Mouse (Mus musculus) heart, embryonic 11.5 days (tissue): ENCODE data around the gene Pdcd10. TPM values are rescaled to one million over a fixed set of nuclear protein-coding genes. Genes with fewer than 3 reads are reported as not detected.

Source experiments
- ATAC-seq: fragments of 200-750 bp; cut with Nextera tagmentation; replicated peaks from 2 replicates; pipeline ENCODE4 v1.8.0; 2017; ENCODE audit warnings: moderate library complexity; ENCODE audit not compliant: insufficient number of reproducible peaks, low FRiP score, low TSS enrichment
- H3K27ac ChIP-seq: fragments of 300-500 bp; sonication (generic); 2 replicates; pipeline ENCODE4 v1.5.1; 2014; ENCODE audit warnings: mild to moderate bottlenecking, low read depth, low read length
- H3K27me3 ChIP-seq: fragments of 300-500 bp; sonication (generic); 2 replicates; pipeline ENCODE4 v1.6.1; 2014; ENCODE audit warnings: mild to moderate bottlenecking, low read length, mixed read lengths; ENCODE audit not compliant: control insufficient read depth, insufficient read depth
- H3K36me3 ChIP-seq: fragments of 300-500 bp; sonication (generic); 2 replicates; pipeline ENCODE4 v1.6.1; 2014; ENCODE audit warnings: mild to moderate bottlenecking, low read length, moderate library complexity, mixed read lengths; ENCODE audit not compliant: control insufficient read depth, insufficient read depth
- H3K4me1 ChIP-seq: fragments of 300-500 bp; sonication (generic); 2 replicates; pipeline ENCODE4 v1.6.1; 2014; ENCODE audit warnings: low read length; ENCODE audit not compliant: control insufficient read depth, insufficient read depth
- H3K4me2 ChIP-seq: fragments of 300-500 bp; sonication (generic); 2 replicates; pipeline ENCODE4 v1.6.1; 2014; ENCODE audit warnings: mild to moderate bottlenecking, moderate library complexity
- H3K4me3 ChIP-seq: fragments of 300-500 bp; sonication (generic); 2 replicates; pipeline ENCODE4 v1.5.1; 2014; ENCODE audit warnings: low read depth, low read length
- H3K9ac ChIP-seq: fragments of 300-500 bp; sonication (generic); 2 replicates; pipeline ENCODE4 v1.6.1; 2014; ENCODE audit warnings: mild to moderate bottlenecking, low read depth, low read length, moderate library complexity
- H3K9me3 ChIP-seq: fragments of 300-500 bp; sonication (generic); replicated peaks from 2 replicates; pipeline ENCODE4 v1.6.1; 2016; ENCODE audit warnings: low read length; ENCODE audit not compliant: control insufficient read depth
- WGBS: fragments of 180-500 bp; shearing (Covaris S2); extraction: QIAGEN DNeasy Blood & Tissue Kit; methylation state at CpG from one replicate; pipeline ENCODE4 v1.1.7; 2014; ENCODE audit not compliant: insufficient replicate concordance; 5-methylcytosine and 5-hydroxymethylcytosine counted together
- polyA plus RNA-seq: library from polyadenylated mRNA; unstranded; fragments of >200 nt; fragmentation: Nextera tagmentation; extraction: Ambion mirVana; gene quantifications from 2 replicates; pipeline ENCODE4 v1.2.1, GENCODE M21; 2014

Pdcd10 gene
- polyA plus RNA-seq, 1 experiment from 2014 or later, result 73.4 TPM

DNA sequence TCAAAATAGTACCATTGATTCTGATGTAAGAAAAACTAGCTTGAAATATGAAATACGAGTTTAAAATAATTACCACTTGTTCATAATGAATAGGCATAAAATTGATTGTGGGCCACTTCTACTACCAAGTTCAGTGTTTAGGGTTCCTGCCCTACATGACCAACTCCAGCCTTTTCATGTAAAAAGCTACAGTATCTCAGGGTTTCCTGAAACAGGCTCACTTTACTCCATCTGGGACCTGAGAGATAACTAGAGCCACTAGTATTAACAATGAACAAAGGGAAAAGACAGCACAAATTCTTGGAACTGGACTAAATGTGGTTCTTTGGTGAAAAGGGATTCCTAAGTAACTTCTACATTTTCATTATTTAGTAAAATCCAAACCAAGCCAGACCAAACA, 12.4 kb downstream of the Pdcd10 start:
- WGBS, result 76% methylated on average over 1 of the region's 1 CpGs
- H3K36me3 ChIP-seq, result no peaks in the 10 kb centered on the region
- no peak overlapping the region for H3K9ac ChIP-seq
- H3K4me1 ChIP-seq, result 0 out of 2 replicates have a peak, but pooled peaks cover 5% of the 10 kb centered on the region
- no peak overlapping the region for H3K4me3 ChIP-seq
- H3K27ac ChIP-seq, result 0 out of 2 replicates have a peak overlapping the region, but pooled peaks have one; percentile 35
- H3K27me3 ChIP-seq, result no peaks in the 10 kb centered on the region
- no peaks in the 10 kb centered on the region for H3K9me3 ChIP-seq
- H3K4me2 ChIP-seq, result no peak overlapping the region; the same call in 1 of the 2 replicates
- ATAC-seq, result no peak

DNA sequence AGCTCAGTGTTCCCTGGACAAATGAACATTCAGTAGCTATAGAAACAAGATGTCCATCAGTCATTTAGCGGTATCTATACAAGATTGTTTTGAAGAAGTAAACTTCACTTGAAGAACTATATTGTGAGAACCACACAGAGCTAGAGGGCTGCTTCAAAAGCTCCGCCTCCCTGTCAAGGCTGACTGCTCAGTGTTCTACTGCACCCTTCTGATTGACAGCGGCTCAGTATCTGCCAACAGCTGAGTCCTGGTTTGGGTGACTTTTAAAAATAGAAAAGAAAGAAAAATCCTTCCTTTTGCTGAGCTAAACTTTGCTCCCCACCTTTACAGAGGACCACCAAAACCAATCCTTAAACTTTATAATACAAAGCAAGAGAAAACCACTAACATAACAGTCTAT, 13.8 kb downstream of the Pdcd10 start:
- H3K4me2 ChIP-seq, result peak overlapping the region; percentile 22

DNA sequence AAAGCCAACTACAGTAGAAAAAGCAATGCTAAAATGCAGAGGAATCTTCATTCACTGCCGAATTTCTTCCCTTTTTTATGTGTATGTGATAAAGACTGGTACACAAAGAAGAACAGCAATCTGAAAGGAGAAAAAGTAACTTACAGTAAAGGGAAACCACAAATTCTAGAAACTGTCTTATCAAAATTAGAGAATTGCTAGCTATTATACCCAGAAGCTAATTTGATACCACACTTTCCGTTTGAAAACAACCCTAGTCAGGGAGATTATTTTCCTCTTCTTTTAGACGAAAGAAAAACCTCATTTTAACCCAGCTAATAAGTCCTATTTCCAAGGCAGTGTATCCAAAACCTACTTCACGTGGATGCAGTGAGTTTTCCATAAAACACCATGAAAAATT, 15.4 kb downstream of the Pdcd10 start:
- 83% methylated on average over 4 of the region's 4 CpGs for WGBS
- H3K4me2 ChIP-seq, result no peak overlapping the region
- no peak overlapping the region for H3K9ac ChIP-seq
- 0 out of 2 replicates have a peak, but pooled peaks cover 2% of the 10 kb centered on the region for H3K36me3 ChIP-seq
- H3K4me3 ChIP-seq, result no peak overlapping the region
- 0 out of 2 replicates have a peak, but pooled peaks cover 5% of the 10 kb centered on the region for H3K4me1 ChIP-seq
- no peak for ATAC-seq
- H3K27me3 ChIP-seq, result no peaks in the 10 kb centered on the region
- H3K9me3 ChIP-seq, result no peaks in the 10 kb centered on the region
- no peak overlapping the region for H3K27ac ChIP-seq

More for the DNA sequence above, 13.8 kb downstream of the Pdcd10 start:
- H3K27me3 ChIP-seq, result no peaks in the 10 kb centered on the region
- WGBS, result 51% methylated on average over 3 of the region's 3 CpGs
- no peak overlapping the region for H3K9ac ChIP-seq
- H3K36me3 ChIP-seq, result 0 out of 2 replicates have a peak, but pooled peaks cover 2% of the 10 kb centered on the region
- ATAC-seq, result peak; percentile 84
- H3K4me3 ChIP-seq, result no peak overlapping the region
- no peak overlapping the region for H3K27ac ChIP-seq
- H3K9me3 ChIP-seq, result no peaks in the 10 kb centered on the region
- H3K4me1 ChIP-seq, result 0 out of 2 replicates have a peak, but pooled peaks cover 5% of the 10 kb centered on the region

DNA sequence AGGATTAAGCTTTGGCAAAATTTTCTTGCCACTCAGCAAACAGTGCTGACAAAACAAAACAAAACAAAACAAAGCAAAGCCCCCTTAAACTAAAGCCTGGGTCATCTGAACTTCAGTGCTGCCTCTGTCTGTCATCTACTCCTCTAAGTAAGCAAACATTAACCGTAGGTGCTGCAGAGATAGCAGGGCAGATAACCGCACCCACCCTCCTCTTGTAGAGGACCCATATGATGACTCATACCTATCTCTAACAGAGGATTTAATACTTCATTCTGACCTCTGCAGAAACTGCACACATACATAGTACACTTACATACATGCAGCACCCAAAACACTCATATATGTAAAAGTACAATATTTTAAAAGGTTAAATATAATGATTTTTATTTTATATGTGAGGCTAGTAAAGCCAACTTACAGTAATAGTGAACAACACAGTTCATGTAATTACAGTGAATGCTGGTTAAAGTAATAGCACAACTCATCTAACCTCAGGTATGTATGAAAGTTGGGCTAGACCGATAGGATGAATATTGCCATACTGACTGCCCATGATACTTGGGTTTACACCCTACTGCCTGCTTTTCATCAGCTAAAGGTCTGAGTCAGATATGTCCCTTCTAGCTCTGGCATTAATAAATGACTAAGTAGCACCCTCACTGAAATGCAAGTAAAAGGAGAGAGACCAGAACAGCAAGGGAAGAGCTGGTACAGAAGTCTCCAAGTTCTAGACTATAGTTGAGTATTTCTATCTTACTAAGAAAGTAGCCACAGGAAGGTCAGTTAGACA, 22.4 kb downstream of the Pdcd10 start:
- no peaks in the 10 kb centered on the region for H3K9me3 ChIP-seq
- no peaks in the 10 kb centered on the region for H3K27me3 ChIP-seq
- H3K9ac ChIP-seq, result no peak overlapping the region
- H3K4me1 ChIP-seq, result no peaks in the 10 kb centered on the region
- ATAC-seq, result no peak
- H3K4me3 ChIP-seq, result no peak overlapping the region
- WGBS, result 54% methylated on average over 3 of the region's 3 CpGs
- no peak overlapping the region for H3K27ac ChIP-seq
- H3K36me3 ChIP-seq, result 0 out of 2 replicates have a peak, but pooled peaks cover 2% of the 10 kb centered on the region
- H3K4me2 ChIP-seq, result no peak overlapping the region

DNA sequence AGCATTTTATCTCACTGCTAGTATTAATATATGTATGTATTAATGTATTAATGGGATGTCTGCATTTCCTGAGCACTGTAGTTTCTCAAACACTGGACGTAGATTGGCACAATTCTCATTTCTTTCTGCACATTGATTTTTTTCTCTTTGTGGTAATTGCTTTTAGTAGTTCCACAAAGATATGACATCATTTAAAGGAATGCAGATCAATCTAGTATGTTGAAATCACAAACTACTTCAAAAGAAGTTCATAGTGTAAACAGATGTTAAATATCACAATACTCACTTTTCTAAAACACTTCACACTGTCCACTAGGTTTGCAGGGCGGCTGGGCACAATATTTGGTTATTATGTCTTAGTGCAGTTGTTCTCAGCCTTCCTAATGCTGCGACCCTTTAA, 25.6 kb downstream of the Pdcd10 start:
- no peak overlapping the region for H3K9ac ChIP-seq
- peaks cover 3% of the 10 kb centered on the region; the same call in 1 of the 2 replicates for H3K36me3 ChIP-seq
- H3K27ac ChIP-seq, result no peak overlapping the region
- no peak for ATAC-seq
- H3K4me1 ChIP-seq, result no peaks in the 10 kb centered on the region
- no peak overlapping the region for H3K4me3 ChIP-seq
- no peaks in the 10 kb centered on the region for H3K9me3 ChIP-seq
- H3K4me2 ChIP-seq, result no peak overlapping the region
- 90% methylated on average over 3 of the region's 3 CpGs for WGBS
- no peaks in the 10 kb centered on the region for H3K27me3 ChIP-seq

DNA sequence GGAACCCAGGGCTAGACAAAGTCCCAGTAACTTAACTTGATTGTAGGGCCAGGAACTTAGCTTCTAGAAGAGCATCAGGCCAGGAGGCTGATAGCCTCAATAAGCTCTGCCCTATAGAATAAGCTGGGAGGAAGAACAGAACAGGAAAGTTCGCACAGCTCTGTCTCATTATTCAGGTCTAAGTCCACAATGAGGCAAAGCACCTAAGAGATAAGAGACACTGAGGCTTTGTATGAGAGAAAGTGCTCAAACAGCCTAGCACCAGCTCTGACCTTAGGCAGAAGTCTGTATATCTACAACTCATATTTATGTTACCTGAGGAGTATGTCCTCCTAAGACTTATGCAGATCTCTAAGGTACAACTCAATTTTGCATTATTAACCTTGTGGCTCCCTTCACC, 34.1 kb downstream of the Pdcd10 start:
- no peak overlapping the region for H3K9ac ChIP-seq
- H3K4me3 ChIP-seq, result no peak overlapping the region
- WGBS, result 87% methylated on average over 1 of the region's 1 CpGs
- no peaks in the 10 kb centered on the region for H3K4me1 ChIP-seq
- no peak overlapping the region for H3K27ac ChIP-seq
- no peak for ATAC-seq
- no peak overlapping the region for H3K4me2 ChIP-seq
- no peaks in the 10 kb centered on the region for H3K9me3 ChIP-seq
- no peaks in the 10 kb centered on the region for H3K27me3 ChIP-seq
- peaks cover 7% of the 10 kb centered on the region for H3K36me3 ChIP-seq

DNA sequence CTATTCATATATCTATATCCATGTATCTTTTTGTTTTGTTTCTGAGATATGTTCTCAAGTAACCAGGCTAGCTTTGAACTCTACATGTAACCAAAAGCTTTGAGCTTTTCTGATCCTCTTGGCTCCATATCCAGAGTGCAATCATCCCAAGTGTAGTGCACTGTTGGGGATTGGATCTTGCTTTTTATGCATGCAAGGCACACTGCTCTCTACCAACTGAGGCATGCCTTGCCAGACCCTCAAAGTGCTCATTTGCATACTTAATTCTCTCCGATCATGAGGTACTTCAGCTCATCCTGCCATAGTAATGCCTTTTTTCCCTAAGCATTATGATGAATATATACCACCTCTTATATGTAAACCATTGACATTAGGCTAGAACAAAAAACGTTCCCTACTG, 35.3 kb downstream of the Pdcd10 start:
- Histone ChIP-seq H3K4me2 (no peak overlapping the region), H3K4me3 (no peak overlapping the region), H3K36me3 (peaks cover 6% of the 10 kb centered on the region), H3K9me3 (no peaks in the 10 kb centered on the region), H3K27ac (no peak overlapping the region), H3K27me3 (no peaks in the 10 kb centered on the region), H3K4me1 (no peaks in the 10 kb centered on the region), H3K9ac (no peak overlapping the region)
- no peak for ATAC-seq
- 86% methylated on average over 2 of the region's 2 CpGs for WGBS

DNA sequence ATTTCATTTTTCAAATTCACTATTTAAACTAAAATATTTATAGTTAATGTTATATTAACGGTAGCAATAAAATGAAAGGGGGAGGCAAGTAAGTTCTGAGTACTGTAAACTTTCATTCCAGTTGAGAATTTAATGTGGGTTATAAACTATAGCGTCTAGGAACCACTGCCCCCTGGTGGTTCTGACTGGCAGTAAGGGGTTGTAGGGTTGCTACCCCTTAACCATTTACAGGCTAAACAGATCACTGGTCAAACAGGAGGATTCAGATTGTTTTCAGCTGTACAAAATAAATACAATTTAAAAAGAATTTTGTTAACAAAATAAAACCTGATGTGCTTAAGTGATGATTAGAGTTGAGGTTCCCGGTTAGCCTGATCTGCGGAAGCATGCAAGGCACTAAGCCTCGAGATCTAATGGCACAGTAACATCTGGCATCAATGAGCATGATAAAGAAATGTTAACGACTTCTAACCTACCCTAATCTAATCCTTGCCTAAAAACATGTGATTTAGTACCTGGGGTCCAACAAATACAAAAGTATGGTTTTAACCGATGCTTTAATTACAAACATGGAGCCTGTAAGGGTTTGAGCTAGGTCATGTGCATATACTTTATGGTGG, 38.9 kb downstream of the Pdcd10 start:
- H3K9me3 ChIP-seq, result no peaks in the 10 kb centered on the region
- H3K27me3 ChIP-seq, result no peaks in the 10 kb centered on the region
- no peak overlapping the region for H3K4me3 ChIP-seq
- 77% methylated on average over 7 of the region's 7 CpGs for WGBS
- H3K27ac ChIP-seq, result no peak overlapping the region
- H3K9ac ChIP-seq, result no peak overlapping the region
- H3K36me3 ChIP-seq, result peaks cover 4% of the 10 kb centered on the region
- H3K4me2 ChIP-seq, result no peak overlapping the region
- no peaks in the 10 kb centered on the region for H3K4me1 ChIP-seq
- no peak for ATAC-seq
